ENCODE assay signal across 8 mouse cellular contexts in the genomic region with DNA sequence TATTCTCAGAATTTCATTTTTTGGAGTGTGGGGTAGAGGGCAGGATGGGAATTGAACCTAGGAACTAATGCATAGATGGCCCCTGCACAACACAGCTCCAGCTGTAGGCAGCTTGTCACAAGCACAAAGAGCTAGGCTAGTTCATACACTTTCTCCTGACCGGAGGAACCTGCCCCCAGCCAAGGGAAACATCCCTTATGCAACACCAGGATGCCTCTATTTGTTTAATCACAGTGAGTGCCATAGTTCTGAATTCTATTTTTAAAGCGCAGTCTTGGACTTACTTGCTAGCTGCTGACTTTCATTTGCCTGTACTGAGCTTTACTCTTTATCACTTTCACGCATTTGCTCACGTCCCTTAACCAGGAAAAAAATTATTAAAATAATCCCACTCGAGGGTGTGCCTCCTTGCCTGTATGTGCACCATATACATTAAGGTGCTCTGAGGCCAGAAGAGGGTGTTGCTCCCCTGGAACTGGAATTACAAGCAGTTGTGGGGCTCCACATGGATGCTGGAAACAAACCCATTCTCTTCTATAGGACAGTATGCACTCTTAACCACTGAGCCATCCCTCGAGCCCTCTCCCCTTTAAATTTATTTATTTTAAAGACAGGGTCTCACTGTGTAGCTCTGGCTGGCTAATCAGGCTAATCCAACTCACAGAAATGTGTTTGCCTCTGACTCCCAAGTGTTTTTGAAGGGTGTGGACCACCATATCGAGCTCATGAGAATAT. TPM values are rescaled to one million over a fixed set of nuclear protein-coding genes. Genes with fewer than 3 reads are reported as not detected.
DNase-seq lines count a peak whose midpoint lies in the region; ATAC-seq lines count a peak whose summit lies in the region.

No protein-coding gene starts in this region.

- H3K9me3 ChIP-seq in kidney, embryonic 14.5 days (ENCODE audit: control insufficient read depth, low read length) = no peaks in the 10 kb centered on the region
- H3K9me3 ChIP-seq in forebrain, embryonic 15.5 days = no peaks in the 10 kb centered on the region
- no peaks in the 10 kb centered on the region for H3K9me3 ChIP-seq in liver, embryonic 11.5 days (ENCODE audit: control insufficient read depth, low read length)
- no peaks in the 10 kb centered on the region for H3K9me3 ChIP-seq in neural tube, embryonic 14.5 days (ENCODE audit: control insufficient read depth, low read length)

- H3K36me3 ChIP-seq in kidney, embryonic 14.5 days (ENCODE audit: control insufficient read depth, insufficient read depth, low read length) = no peaks in the 10 kb centered on the region
- no peaks in the 10 kb centered on the region for H3K36me3 ChIP-seq in forebrain, embryonic 15.5 days
- H3K36me3 ChIP-seq in liver, embryonic 11.5 days (ENCODE audit: control insufficient read depth, insufficient read depth, low read length) = no peaks in the 10 kb centered on the region
- H3K36me3 ChIP-seq in neural tube, embryonic 14.5 days (ENCODE audit: control insufficient read depth, insufficient read depth, low read length) = no peaks in the 10 kb centered on the region

- no peak overlapping the region for H3K27ac ChIP-seq in kidney, embryonic 14.5 days (ENCODE audit: low read depth, low read length)
- H3K27ac ChIP-seq in forebrain, embryonic 15.5 days (replicated peaks) = peak overlapping the region; percentile 58; the same call in 1 of the 2 replicates
- peak overlapping the region; percentile 67; the same call in 1 of the 2 replicates for H3K27ac ChIP-seq in liver, embryonic 11.5 days (ENCODE audit: low read depth, low read length)
- H3K27ac ChIP-seq in neural tube, embryonic 14.5 days (ENCODE audit: low read depth, low read length) = no peak overlapping the region

- H3K9ac ChIP-seq in kidney, embryonic 14.5 days (ENCODE audit: low read depth, low read length) = no peak overlapping the region
- 0 out of 2 replicates have a peak overlapping the region, but pooled peaks have one; percentile 81 for H3K9ac ChIP-seq in forebrain, embryonic 15.5 days (replicated peaks)
- peak overlapping the region; percentile 90 for H3K9ac ChIP-seq in liver, embryonic 11.5 days (ENCODE audit: low read depth, low read length)
- H3K9ac ChIP-seq in neural tube, embryonic 14.5 days (replicated peaks; ENCODE audit: low read depth, low read length) = peak overlapping the region; percentile 68; the same call in 1 of the 2 replicates

- ATAC-seq in kidney, embryonic 14.5 days (ENCODE audit: low FRiP score, low TSS enrichment) = no peak
- no peak for ATAC-seq in forebrain, embryonic 15.5 days (replicated peaks)
- no peak for ATAC-seq in liver, embryonic 11.5 days (replicated peaks; ENCODE audit: low FRiP score)
- ATAC-seq in neural tube, embryonic 14.5 days (ENCODE audit: low read depth) = no peak

- H3K4me3 ChIP-seq in kidney, embryonic 14.5 days (ENCODE audit: low read length) = peak overlapping the region; percentile 76; the same call in 1 of the 2 replicates
- peak overlapping the region; percentile 84; the same call in 1 of the 2 replicates for H3K4me3 ChIP-seq in forebrain, embryonic 15.5 days
- peak overlapping the region; percentile 80 for H3K4me3 ChIP-seq in liver, embryonic 11.5 days (ENCODE audit: low read depth, low read length)
- no peak overlapping the region; the same call in 1 of the 2 replicates for H3K4me3 ChIP-seq in neural tube, embryonic 14.5 days (ENCODE audit: low read depth, low read length)

- no peaks in the 10 kb centered on the region for H3K4me1 ChIP-seq in kidney, embryonic 14.5 days (ENCODE audit: control insufficient read depth, insufficient read depth, low read length)
- peaks cover 5% of the 10 kb centered on the region; the same call in 1 of the 2 replicates for H3K4me1 ChIP-seq in forebrain, embryonic 15.5 days
- H3K4me1 ChIP-seq in liver, embryonic 11.5 days (replicated peaks; ENCODE audit: control insufficient read depth, insufficient read depth, low read length) = peaks cover 25% of the 10 kb centered on the region
- H3K4me1 ChIP-seq in neural tube, embryonic 14.5 days (ENCODE audit: control insufficient read depth, insufficient read depth, low read length) = no peaks in the 10 kb centered on the region

- no peaks in the 10 kb centered on the region for H3K27me3 ChIP-seq in kidney, embryonic 14.5 days (ENCODE audit: control insufficient read depth, insufficient read depth, low read length)
- H3K27me3 ChIP-seq in forebrain, embryonic 15.5 days = no peaks in the 10 kb centered on the region
- no peaks in the 10 kb centered on the region for H3K27me3 ChIP-seq in liver, embryonic 11.5 days (replicated peaks; ENCODE audit: control insufficient read depth, insufficient read depth, low read length)
- H3K27me3 ChIP-seq in neural tube, embryonic 14.5 days (ENCODE audit: control insufficient read depth, insufficient read depth, low read length) = no peaks in the 10 kb centered on the region

- 74% methylated on average over 7 of the region's 7 CpGs for WGBS in kidney, embryonic 14.5 days
- 74% methylated on average over 7 of the region's 7 CpGs for WGBS in forebrain, embryonic 15.5 days
- 75% methylated on average over 7 of the region's 7 CpGs for WGBS in liver, embryonic 11.5 days
- 79% methylated on average over 7 of the region's 7 CpGs for WGBS in neural tube, embryonic 14.5 days

- H3K4me2 ChIP-seq in kidney, embryonic 14.5 days (replicated peaks; ENCODE audit: low read depth, low read length) = peak overlapping the region; percentile 69; the same call in 1 of the 2 replicates
- H3K4me2 ChIP-seq in forebrain, embryonic 15.5 days (replicated peaks) = peak overlapping the region; percentile 77; the same call in 1 of the 2 replicates
- peak overlapping the region; percentile 73 for H3K4me2 ChIP-seq in liver, embryonic 11.5 days
- H3K4me2 ChIP-seq in neural tube, embryonic 14.5 days (ENCODE audit: low read depth, low read length) = peak overlapping the region; percentile 58

- DNase-seq in kidney, postnatal 4 days = no peak
- DNase-seq in liver, embryonic 11.5 days (ENCODE audit: low spot score) = no peak
- DNase-seq in adrenal gland, adult 2 months = no peak
- DNase-seq in layer of hippocampus, postnatal 36 days = no peak
- DNase-seq in cerebellum, adult 18-20 months = no peak

RNA-seq across cellular contexts. Expression of a gene that starts 0.8 kb away (rescaled TPM):
- 19.3 and 25.0 TPM in 2 replicates for polyA plus RNA-seq in kidney, embryonic 14.5 days (2014; fragmentation: Nextera tagmentation; extraction: Ambion mirVana)
- 20.5 and 24.5 TPM in 2 replicates for polyA plus RNA-seq in forebrain, embryonic 15.5 days (2015; fragmentation: Nextera tagmentation; extraction: Ambion mirVana)
- polyA plus RNA-seq in liver, embryonic 11.5 days (2014; fragmentation: Nextera tagmentation; extraction: Ambion mirVana) = 22.1 and 24.2 TPM in 2 replicates
- polyA plus RNA-seq in neural tube, embryonic 14.5 days (2014; fragmentation: Nextera tagmentation; extraction: Ambion mirVana) = 23.4 and 34.4 TPM in 2 replicates
- 100 to 1,000 TPM in 1 of 2 experiments, 10 to 100 TPM in 1; 90.4 to 137 TPM for total RNA-seq in adrenal gland, adult 2 months (2021)
- 14.7 and 17.6 TPM in 2 replicates for polyA plus RNA-seq in adrenal gland, adult 2 months (2012; rRNA removed)
- 10 to 100 TPM; 15.0 to 21.7 TPM for total RNA-seq in layer of hippocampus, postnatal 36 days (2021)

RNA-seq across cellular contexts. Expression of a gene that starts 56.3 kb away (rescaled TPM):
- polyA plus RNA-seq in kidney, embryonic 14.5 days (2014; fragmentation: Nextera tagmentation; extraction: Ambion mirVana) = 22.5 and 37.0 TPM in 2 replicates
- 34.4 and 35.2 TPM in 2 replicates for polyA plus RNA-seq in forebrain, embryonic 15.5 days (2015; fragmentation: Nextera tagmentation; extraction: Ambion mirVana)
- 15.4 and 16.9 TPM in 2 replicates for polyA plus RNA-seq in liver, embryonic 11.5 days (2014; fragmentation: Nextera tagmentation; extraction: Ambion mirVana)
- 48.1 and 53.1 TPM in 2 replicates for polyA plus RNA-seq in neural tube, embryonic 14.5 days (2014; fragmentation: Nextera tagmentation; extraction: Ambion mirVana)
- 100 to 1,000 TPM in 1 of 2 experiments, 10 to 100 TPM in 1; 71.6 to 102 TPM for total RNA-seq in adrenal gland, adult 2 months (2021)
- 74.0 and 75.6 TPM in 2 replicates for polyA plus RNA-seq in adrenal gland, adult 2 months (2012; rRNA removed)
- total RNA-seq in layer of hippocampus, postnatal 36 days (2021) = 10 to 100 TPM; 20.4 to 20.8 TPM

Comparison
In these comparisons a context has a peak if more than half of its experiments do, and no peak if none do; other contexts are left out.
1. H3K27ac ChIP-seq: peak in forebrain, embryonic 15.5 days (single experiment) and liver, embryonic 11.5 days (single experiment); none in kidney, embryonic 14.5 days (single experiment) and neural tube, embryonic 14.5 days (single experiment).
2. Peak in every context shown above with its lines, with median percentiles within 50 percentile points of each other: H3K4me2 ChIP-seq.